Mouse (Mus musculus): ENCODE results near the gene Hat1. TPM values are rescaled to one million over a fixed set of nuclear protein-coding genes. Genes with fewer than 3 reads are reported as not detected.

Hat1 gene
- polyA plus RNA-seq, 2 experiments = 67.3 to 97.1 TPM

DNA sequence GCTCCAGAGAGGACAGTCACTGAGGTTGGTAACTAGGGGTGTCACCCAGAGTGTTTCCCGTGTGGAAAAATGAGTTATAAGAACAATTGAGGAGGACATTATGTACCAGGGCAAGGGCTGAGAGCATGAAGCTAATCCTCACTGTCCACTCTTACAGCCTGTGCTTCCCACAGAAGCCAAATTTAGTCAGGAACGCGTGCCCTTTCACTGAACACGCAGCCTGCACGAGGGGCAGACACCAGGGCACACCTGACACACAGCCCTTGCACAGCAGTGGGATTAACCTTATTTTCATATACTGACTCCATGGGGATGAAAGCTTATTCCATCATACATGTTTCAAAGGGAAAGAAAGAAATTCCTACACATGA is 34.7 kb upstream of the Hat1 start:
- Histone ChIP-seq H3K4me2 (replicated peaks; ENCODE audit: low read depth, low read length, severe bottlenecking) (no peak overlapping the region), H3K4me3 (replicated peaks; ENCODE audit: low read length) (no peak overlapping the region), H3K9me3 (ENCODE audit: control insufficient read depth, low read length) (no peaks in the 10 kb centered on the region), H3K4me1 (ENCODE audit: control insufficient read depth, insufficient read depth, low read length) (no peaks in the 10 kb centered on the region), H3K9ac (ENCODE audit: low read depth, low read length, severe bottlenecking) (no peak overlapping the region), H3K27ac (replicated peaks; ENCODE audit: low read depth, low read length) (no peak overlapping the region), H3K36me3 (ENCODE audit: control insufficient read depth, insufficient read depth, low read length) (no peaks in the 10 kb centered on the region), H3K27me3 (ENCODE audit: control insufficient read depth, insufficient read depth, low read length) (no peaks in the 10 kb centered on the region)
- no peak for ATAC-seq (ENCODE audit: low FRiP score, low read depth)
- WGBS = 69% methylated on average over 5 of the region's 5 CpGs
- TF ChIP-seq POLR2A (IDR thresholded peaks at IDR 0.05; ENCODE audit: borderline replicate concordance, extremely low read depth, insufficient read depth, insufficient read length) = no peak
- DNase-seq (ENCODE audit: low spot score) = no peak

- no peak overlapping the region for H3K9ac ChIP-seq (ENCODE audit: low read depth, low read length, severe bottlenecking)
- no peaks in the 10 kb centered on the region for H3K36me3 ChIP-seq (ENCODE audit: control insufficient read depth, insufficient read depth, low read length)
- ATAC-seq (ENCODE audit: low FRiP score, low read depth) (no peak), DNase-seq (ENCODE audit: low spot score) (no peak)
- 93% methylated on average over 5 of the region's 5 CpGs for WGBS
- no peak overlapping the region for H3K4me3 ChIP-seq (replicated peaks; ENCODE audit: low read length)
- no peaks in the 10 kb centered on the region for H3K27me3 ChIP-seq (ENCODE audit: control insufficient read depth, insufficient read depth, low read length)
- H3K4me2 ChIP-seq (replicated peaks; ENCODE audit: low read depth, low read length, severe bottlenecking) = no peak overlapping the region
- no peaks in the 10 kb centered on the region for H3K9me3 ChIP-seq (ENCODE audit: control insufficient read depth, low read length)
- no peak overlapping the region for H3K27ac ChIP-seq (replicated peaks; ENCODE audit: low read depth, low read length)
- TF ChIP-seq POLR2A (IDR thresholded peaks at IDR 0.05; ENCODE audit: borderline replicate concordance, extremely low read depth, insufficient read depth, insufficient read length) = no peak
- no peaks in the 10 kb centered on the region for H3K4me1 ChIP-seq (ENCODE audit: control insufficient read depth, insufficient read depth, low read length)
Observed at GRCm38 (mm10) chr2:71358347-71358746, 30.4 kb upstream of the Hat1 start.

DNA sequence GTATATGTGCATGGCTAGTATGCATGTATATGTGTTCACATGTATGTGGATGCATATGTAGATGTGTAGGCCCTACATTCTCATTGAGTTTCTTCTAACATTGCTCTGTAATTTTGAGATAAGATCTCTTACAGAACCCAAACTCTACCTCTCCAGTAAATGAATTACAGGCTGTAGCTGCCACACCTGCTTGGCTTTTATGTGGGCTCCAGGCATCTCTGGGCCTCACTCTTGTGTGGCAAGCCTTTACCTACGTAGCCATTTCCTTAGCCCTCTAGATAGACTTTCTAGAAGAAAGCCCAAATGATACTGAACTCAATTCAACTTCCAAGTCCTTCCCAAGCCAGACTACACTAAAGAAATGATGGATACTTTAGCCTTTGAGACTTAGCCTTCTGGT is 28.6 kb upstream of the Hat1 start:
- no peak for ATAC-seq (ENCODE audit: low FRiP score, low read depth)
- 77% methylated on average over 1 of the region's 1 CpGs for WGBS

DNA sequence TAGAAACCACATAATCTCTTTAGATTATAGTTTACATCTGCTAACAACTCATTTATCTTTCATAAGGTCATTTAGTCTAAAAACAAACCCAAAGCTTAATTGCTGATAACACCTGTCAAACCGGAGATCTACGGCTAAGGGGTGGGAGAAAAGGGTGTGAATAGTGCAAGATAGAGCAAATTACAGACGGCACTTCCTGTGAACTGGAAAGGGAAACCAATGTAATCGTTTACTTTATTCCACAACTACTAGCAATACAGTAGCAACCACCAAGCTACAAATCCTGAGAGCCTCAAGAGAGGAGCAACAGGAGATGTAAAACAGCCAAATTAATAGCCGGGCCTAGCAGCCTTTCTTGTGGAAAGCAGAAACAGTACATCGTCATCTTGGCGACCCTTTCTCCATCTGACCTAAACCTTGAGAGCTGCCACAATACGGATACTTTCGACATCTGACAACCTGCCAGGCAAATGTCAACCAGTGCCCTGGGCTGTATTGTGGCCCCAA is 22.1 kb upstream of the Hat1 start:
- no peak for DNase-seq (ENCODE audit: low spot score)

More for the DNA sequence above, 28.6 kb upstream of the Hat1 start:
- TF ChIP-seq POLR2A (IDR thresholded peaks at IDR 0.05; ENCODE audit: borderline replicate concordance, extremely low read depth, insufficient read depth, insufficient read length) = no peak
- Histone ChIP-seq H3K27ac (replicated peaks; ENCODE audit: low read depth, low read length) (no peak overlapping the region), H3K4me2 (replicated peaks; ENCODE audit: low read depth, low read length, severe bottlenecking) (no peak overlapping the region), H3K4me1 (ENCODE audit: control insufficient read depth, insufficient read depth, low read length) (peaks cover 3% of the 10 kb centered on the region; the same call in 1 of the 2 replicates), H3K27me3 (ENCODE audit: control insufficient read depth, insufficient read depth, low read length) (no peaks in the 10 kb centered on the region), H3K36me3 (ENCODE audit: control insufficient read depth, insufficient read depth, low read length) (no peaks in the 10 kb centered on the region), H3K4me3 (replicated peaks; ENCODE audit: low read length) (no peak overlapping the region), H3K9ac (ENCODE audit: low read depth, low read length, severe bottlenecking) (no peak overlapping the region), H3K9me3 (ENCODE audit: control insufficient read depth, low read length) (no peaks in the 10 kb centered on the region)
- DNase-seq (ENCODE audit: low spot score) = no peak

GRCm38 (mm10) chr2:71367125-71367880 is 21.5 kb upstream of the Hat1 start, which contains the start of gene Slc25a12:
Gene Slc25a12, minus strand, starts transcription at chr2:71367749.
- H3K4me2 ChIP-seq (replicated peaks; ENCODE audit: low read depth, low read length, severe bottlenecking) = peak within 1 kb of the TSS; percentile 75
- H3K36me3 ChIP-seq (ENCODE audit: control insufficient read depth, insufficient read depth, low read length) = no peaks in the 10 kb centered on the region
- peak; percentile 89 for ATAC-seq (ENCODE audit: low FRiP score, low read depth)
- peak within 1 kb of the TSS; percentile 75 for H3K9ac ChIP-seq (ENCODE audit: low read depth, low read length, severe bottlenecking)
- no peaks in the 10 kb centered on the region for H3K9me3 ChIP-seq (ENCODE audit: control insufficient read depth, low read length)
- under 1% methylated on average over 46 of the region's 57 CpGs for WGBS
- H3K4me1 ChIP-seq (ENCODE audit: control insufficient read depth, insufficient read depth, low read length) = peaks cover 12% of the 10 kb centered on the region; the same call in 1 of the 2 replicates
- H3K27ac ChIP-seq (replicated peaks; ENCODE audit: low read depth, low read length) = peak within 1 kb of the TSS; percentile 48; the same call in 1 of the 2 replicates
- H3K27me3 ChIP-seq (ENCODE audit: control insufficient read depth, insufficient read depth, low read length) = no peaks in the 10 kb centered on the region
- peak; percentile 88 for DNase-seq (ENCODE audit: low spot score)
- H3K4me3 ChIP-seq (replicated peaks; ENCODE audit: low read length) = peak within 1 kb of the TSS; percentile 83
- 0 out of 2 replicates have a peak, but pooled peaks have one; percentile 14 for TF ChIP-seq POLR2A (IDR thresholded peaks at IDR 0.05; ENCODE audit: borderline replicate concordance, extremely low read depth, insufficient read depth, insufficient read length)

More for the DNA sequence above, 22.1 kb upstream of the Hat1 start:
- 23% methylated on average over 9 of the region's 9 CpGs for WGBS
- Histone ChIP-seq H3K36me3 (ENCODE audit: control insufficient read depth, insufficient read depth, low read length) (no peaks in the 10 kb centered on the region), H3K4me1 (ENCODE audit: control insufficient read depth, insufficient read depth, low read length) (peaks cover 12% of the 10 kb centered on the region; the same call in 1 of the 2 replicates), H3K9ac (ENCODE audit: low read depth, low read length, severe bottlenecking) (peak overlapping the region; percentile 75), H3K4me2 (replicated peaks; ENCODE audit: low read depth, low read length, severe bottlenecking) (peak overlapping the region; percentile 75), H3K4me3 (replicated peaks; ENCODE audit: low read length) (peak overlapping the region; percentile 83), H3K9me3 (ENCODE audit: control insufficient read depth, low read length) (no peaks in the 10 kb centered on the region), H3K27ac (replicated peaks; ENCODE audit: low read depth, low read length) (0 out of 2 replicates have a peak overlapping the region, but pooled peaks have one; percentile 48), H3K27me3 (ENCODE audit: control insufficient read depth, insufficient read depth, low read length) (no peaks in the 10 kb centered on the region)
- ATAC-seq (ENCODE audit: low FRiP score, low read depth) = no peak
- no peak for TF ChIP-seq POLR2A (IDR thresholded peaks at IDR 0.05; ENCODE audit: borderline replicate concordance, extremely low read depth, insufficient read depth, insufficient read length)
